Mouse (Mus musculus) forebrain, embryonic 12.5 days (tissue): ENCODE measurements at regions not wholly inside any gene's neighbourhood (a gene's known extent, or its start where the extent isn't known, plus 50 kb on each side); places are given as distances from the start of the nearest gene placed in this dataset.

ENCODE experiments used
- ATAC-seq: fragments of 200-750 bp; cut with Nextera tagmentation; 2 replicates; pipeline ENCODE4 v1.8.0; 2017; ENCODE audit warnings: moderate TSS enrichment; ENCODE audit not compliant: low FRiP score
- H3K27ac ChIP-seq: fragments of 300-500 bp; sonication (generic); 2 replicates; pipeline ENCODE4 v1.5.1; 2016; ENCODE audit warnings: mild to moderate bottlenecking
- H3K27me3 ChIP-seq: fragments of 300-500 bp; sonication (generic); 2 replicates; pipeline ENCODE4 v1.6.1; 2016; ENCODE audit warnings: mild to moderate bottlenecking
- H3K36me3 ChIP-seq: fragments of 300-500 bp; sonication (generic); replicated peaks from 2 replicates; pipeline ENCODE4 v1.6.1; 2016; ENCODE audit warnings: mild to moderate bottlenecking
- H3K4me1 ChIP-seq: fragments of 300-500 bp; sonication (generic); 2 replicates; pipeline ENCODE4 v1.6.1; 2016
- H3K4me2 ChIP-seq: fragments of 300-500 bp; sonication (generic); 2 replicates; pipeline ENCODE4 v1.6.1; 2016; ENCODE audit warnings: mild to moderate bottlenecking, moderate library complexity
- H3K4me3 ChIP-seq: fragments of 300-500 bp; sonication (generic); replicated peaks from 2 replicates; pipeline ENCODE4 v1.5.1; 2016; ENCODE audit warnings: mild to moderate bottlenecking
- H3K9ac ChIP-seq: fragments of 300-500 bp; sonication (generic); 2 replicates; pipeline ENCODE4 v1.6.1; 2016; ENCODE audit warnings: mild to moderate bottlenecking
- H3K9me3 ChIP-seq: fragments of 300-500 bp; sonication (generic); 2 replicates; pipeline ENCODE4 v1.6.1; 2016
- WGBS: fragments of 180-500 bp; shearing (Covaris S2); methylation state at CpG from one replicate; pipeline ENCODE4 v1.1.7; 2016; 5-methylcytosine and 5-hydroxymethylcytosine counted together

- Histone ChIP-seq H3K27me3 (0 out of 2 replicates have a peak, but pooled peaks cover 11% of the 10 kb centered on the region), H3K27ac (no peak overlapping the region), H3K4me2 (no peak overlapping the region), H3K9me3 (no peaks in the 10 kb centered on the region), H3K4me3 (no peak overlapping the region), H3K9ac (no peak overlapping the region), H3K4me1 (peaks cover 8% of the 10 kb centered on the region; the same call in 1 of the 2 replicates), H3K36me3 (no peaks in the 10 kb centered on the region)
- 97% methylated on average over 1 of the region's 1 CpGs for WGBS
- ATAC-seq, result no peak
Measured at GRCm38 (mm10) chr16:44608586-44608985, 49.9 kb upstream of the Boc start.
